Mouse (Mus musculus) thymus, adult 2 months (tissue): ENCODE measurements around the gene Uba3. TPM values are rescaled to one million over a fixed set of nuclear protein-coding genes. Genes with fewer than 3 reads are reported as not detected.

ENCODE experiments used
- DNase-seq: peaks from one replicate; pipeline ENCODE4 v3.0.0; 2021
- H3K27ac ChIP-seq: fragments of 200-500 bp; 2 replicates; pipeline ENCODE4 v1.5.1; 2012; ENCODE audit warnings: low read length, control low read depth; ENCODE audit not compliant: control insufficient read depth, insufficient read depth
- H3K27me3 ChIP-seq: fragments of 200-500 bp; 2 replicates; pipeline ENCODE4 v1.6.1; 2012; ENCODE audit warnings: mild to moderate bottlenecking, low read length, moderate library complexity, mixed read lengths; ENCODE audit not compliant: control insufficient read depth, insufficient read depth
- H3K36me3 ChIP-seq: fragments of 200-500 bp; 2 replicates; pipeline ENCODE4 v1.6.1; 2012; ENCODE audit warnings: mild to moderate bottlenecking, low read length, moderate library complexity; ENCODE audit not compliant: control insufficient read depth, insufficient read depth
- H3K4me1 ChIP-seq: fragments of 200-500 bp; replicated peaks from 2 replicates; pipeline ENCODE4 v1.6.1; 2012; ENCODE audit warnings: low read length; ENCODE audit not compliant: control insufficient read depth, insufficient read depth
- H3K4me3 ChIP-seq: fragments of 200-500 bp; 2 replicates; pipeline ENCODE4 v1.5.1; 2012; ENCODE audit warnings: mild to moderate bottlenecking, low read length, control low read depth, moderate library complexity; ENCODE audit not compliant: control insufficient read depth, insufficient read depth
- CTCF ChIP-seq: fragments of 200-500 bp; IDR thresholded peaks from 2 replicates; pipeline ENCODE4 v1.5.1; 2012; ENCODE audit warnings: mild to moderate bottlenecking, control low read depth, low read length, moderate library complexity, borderline replicate concordance; ENCODE audit not compliant: control insufficient read depth, poor library complexity, insufficient read depth; ENCODE audit errors: extremely low read depth
- POLR2A ChIP-seq: fragments of 200-500 bp; IDR thresholded peaks from 2 replicates; pipeline ENCODE4 v1.6.1; 2012; ENCODE audit warnings: mild to moderate bottlenecking, low read length, control low read depth, moderate library complexity; ENCODE audit not compliant: control insufficient read depth, poor library complexity, insufficient read depth; ENCODE audit errors: extremely low read depth
- WGBS: fragments of 180-500 bp; shearing (Covaris S2); methylation state at CpG from one replicate; pipeline ENCODE4 v1.1.7; 2018; 5-methylcytosine and 5-hydroxymethylcytosine counted together
- polyA plus RNA-seq: library from polyadenylated mRNA; depleted of rRNA; stranded (reverse); fragments of >200 nt; gene quantifications from 2 replicates; pipeline ENCODE4 v1.2.3, GENCODE M21; 2012

Uba3 gene
- polyA plus RNA-seq, 1 experiment = 18.3 TPM

GRCm38 (mm10) chr6:97216154-97216821, 10.8 kb upstream of the Uba3 start:
- H3K27ac ChIP-seq = no peak overlapping the region
- no peak overlapping the region for H3K4me3 ChIP-seq
- peaks cover 17% of the 10 kb centered on the region for H3K4me1 ChIP-seq
- H3K36me3 ChIP-seq = 0 out of 2 replicates have a peak, but pooled peaks cover 3% of the 10 kb centered on the region
- 82% methylated on average over 4 of the region's 4 CpGs for WGBS
- H3K27me3 ChIP-seq = no peaks in the 10 kb centered on the region
- no peak for TF ChIP-seq POLR2A
- TF ChIP-seq CTCF = no peak
- DNase-seq = no peak

GRCm38 (mm10) chr6:97211981-97212380, 6.5 kb upstream of the Uba3 start:
- no peak for DNase-seq
- TF ChIP-seq CTCF (no peak), POLR2A (no peak)
- H3K36me3 ChIP-seq = no peaks in the 10 kb centered on the region
- H3K4me1 ChIP-seq = peaks cover 12% of the 10 kb centered on the region
- H3K4me3 ChIP-seq = peak overlapping the region; percentile 47
- 13% methylated on average over 12 of the region's 12 CpGs for WGBS
- no peaks in the 10 kb centered on the region for H3K27me3 ChIP-seq
- peak overlapping the region; percentile 72 for H3K27ac ChIP-seq

GRCm38 (mm10) chr6:97210962-97211601, 5.6 kb upstream of the Uba3 start:
- peak overlapping the region; percentile 88 for H3K4me3 ChIP-seq
- H3K36me3 ChIP-seq = no peaks in the 10 kb centered on the region
- peak overlapping the region; percentile 88 for H3K27ac ChIP-seq
- H3K27me3 ChIP-seq = no peaks in the 10 kb centered on the region
- TF ChIP-seq CTCF (no peak), POLR2A (no peak)
- under 1% methylated on average over 22 of the region's 22 CpGs for WGBS
- peak; percentile 52 for DNase-seq
- peaks cover 12% of the 10 kb centered on the region for H3K4me1 ChIP-seq

- WGBS = 7% methylated on average over 32 of the region's 32 CpGs
Observed at GRCm38 (mm10) chr6:97210191-97210961, 4.9 kb upstream of the Uba3 start, which contains the start of gene Arl6ip5. Arl6ip5 (plus strand) TSS chr6:97210689.

GRCm38 (mm10) chr6:97209751-97210150, 4.3 kb upstream of the Uba3 start:
- WGBS = 70% methylated on average over 4 of the region's 4 CpGs
- peaks cover 12% of the 10 kb centered on the region for H3K4me1 ChIP-seq

More at GRCm38 (mm10) chr6:97210191-97210961, 4.9 kb upstream of the Uba3 start, which contains the start of gene Arl6ip5:
- TF ChIP-seq POLR2A (peak; percentile 82), CTCF (no peak)
- no peaks in the 10 kb centered on the region for H3K27me3 ChIP-seq
- H3K27ac ChIP-seq = peak within 1 kb of the TSS; percentile 88
- no peaks in the 10 kb centered on the region for H3K36me3 ChIP-seq
- peak; percentile 89 for DNase-seq
- peaks cover 12% of the 10 kb centered on the region for H3K4me1 ChIP-seq
- H3K4me3 ChIP-seq = peak within 1 kb of the TSS; percentile 88

GRCm38 (mm10) chr6:97209201-97209600, 3.8 kb upstream of the Uba3 start:
- Histone ChIP-seq H3K36me3 (no peaks in the 10 kb centered on the region), H3K27me3 (no peaks in the 10 kb centered on the region), H3K4me3 (no peak overlapping the region), H3K27ac (no peak overlapping the region), H3K4me1 (peaks cover 15% of the 10 kb centered on the region)
- 69% methylated on average over 3 of the region's 3 CpGs for WGBS
- no peak for DNase-seq
- no peak for TF ChIP-seq CTCF
- TF ChIP-seq POLR2A = no peak

More at GRCm38 (mm10) chr6:97209751-97210150, 4.3 kb upstream of the Uba3 start:
- no peak overlapping the region for H3K4me3 ChIP-seq
- H3K36me3 ChIP-seq = no peaks in the 10 kb centered on the region
- no peak for DNase-seq
- no peaks in the 10 kb centered on the region for H3K27me3 ChIP-seq
- TF ChIP-seq CTCF (no peak), POLR2A (no peak)
- H3K27ac ChIP-seq = peak overlapping the region; percentile 69
